Mouse (Mus musculus) kidney, embryonic 16.5 days (tissue): Measurements from ENCODE around the gene Bcar1. TPM values are rescaled to one million over a fixed set of nuclear protein-coding genes. Genes with fewer than 3 reads are reported as not detected.

Experiments used
- ATAC-seq: fragments of 200-750 bp; cut with Nextera tagmentation; 2 replicates; pipeline ENCODE4 v1.8.0; 2017; ENCODE audit warnings: moderate TSS enrichment; ENCODE audit not compliant: low FRiP score, low TSS enrichment
- H3K27ac ChIP-seq: fragments of 300-500 bp; sonication (generic); 2 replicates; pipeline ENCODE4 v1.5.1; 2014; ENCODE audit warnings: low read length
- H3K27me3 ChIP-seq: fragments of 300-500 bp; sonication (generic); 2 replicates; pipeline ENCODE4 v1.6.1; 2014; ENCODE audit warnings: low read length, control low read depth, mixed read lengths; ENCODE audit not compliant: insufficient read depth
- H3K36me3 ChIP-seq: fragments of 300-500 bp; sonication (generic); 2 replicates; pipeline ENCODE4 v1.6.1; 2014; ENCODE audit warnings: low read length, control low read depth, mixed read lengths; ENCODE audit not compliant: insufficient read depth
- H3K4me1 ChIP-seq: fragments of 300-500 bp; sonication (generic); 2 replicates; pipeline ENCODE4 v1.6.1; 2014; ENCODE audit warnings: low read length, control low read depth, mixed read lengths; ENCODE audit not compliant: insufficient read depth
- H3K4me2 ChIP-seq: fragments of 300-500 bp; sonication (generic); replicated peaks from 2 replicates; pipeline ENCODE4 v1.6.1; 2014; ENCODE audit warnings: low read depth, low read length
- H3K4me3 ChIP-seq: fragments of 300-500 bp; sonication (generic); 2 replicates; pipeline ENCODE4 v1.5.1; 2014; ENCODE audit warnings: mild to moderate bottlenecking, low read length
- H3K9ac ChIP-seq: fragments of 300-500 bp; sonication (generic); replicated peaks from 2 replicates; pipeline ENCODE4 v1.6.1; 2014; ENCODE audit warnings: low read length
- H3K9me3 ChIP-seq: fragments of 300-500 bp; sonication (generic); 2 replicates; pipeline ENCODE4 v1.6.1; 2016; ENCODE audit warnings: low read length, control low read depth
- WGBS: fragments of 180-500 bp; shearing (Covaris S2); extraction: QIAGEN DNeasy Blood & Tissue Kit; methylation state at CpG from one replicate; pipeline ENCODE4 v1.1.7; 2014; 5-methylcytosine and 5-hydroxymethylcytosine counted together
- polyA plus RNA-seq: library from polyadenylated mRNA; unstranded; fragments of >200 nt; fragmentation: Nextera tagmentation; extraction: Ambion mirVana; gene quantifications from 2 replicates; pipeline ENCODE4 v1.2.1, GENCODE M21; 2015

Bcar1 gene
- 49.6 and 60.1 TPM in 2 replicates for polyA plus RNA-seq

DNA sequence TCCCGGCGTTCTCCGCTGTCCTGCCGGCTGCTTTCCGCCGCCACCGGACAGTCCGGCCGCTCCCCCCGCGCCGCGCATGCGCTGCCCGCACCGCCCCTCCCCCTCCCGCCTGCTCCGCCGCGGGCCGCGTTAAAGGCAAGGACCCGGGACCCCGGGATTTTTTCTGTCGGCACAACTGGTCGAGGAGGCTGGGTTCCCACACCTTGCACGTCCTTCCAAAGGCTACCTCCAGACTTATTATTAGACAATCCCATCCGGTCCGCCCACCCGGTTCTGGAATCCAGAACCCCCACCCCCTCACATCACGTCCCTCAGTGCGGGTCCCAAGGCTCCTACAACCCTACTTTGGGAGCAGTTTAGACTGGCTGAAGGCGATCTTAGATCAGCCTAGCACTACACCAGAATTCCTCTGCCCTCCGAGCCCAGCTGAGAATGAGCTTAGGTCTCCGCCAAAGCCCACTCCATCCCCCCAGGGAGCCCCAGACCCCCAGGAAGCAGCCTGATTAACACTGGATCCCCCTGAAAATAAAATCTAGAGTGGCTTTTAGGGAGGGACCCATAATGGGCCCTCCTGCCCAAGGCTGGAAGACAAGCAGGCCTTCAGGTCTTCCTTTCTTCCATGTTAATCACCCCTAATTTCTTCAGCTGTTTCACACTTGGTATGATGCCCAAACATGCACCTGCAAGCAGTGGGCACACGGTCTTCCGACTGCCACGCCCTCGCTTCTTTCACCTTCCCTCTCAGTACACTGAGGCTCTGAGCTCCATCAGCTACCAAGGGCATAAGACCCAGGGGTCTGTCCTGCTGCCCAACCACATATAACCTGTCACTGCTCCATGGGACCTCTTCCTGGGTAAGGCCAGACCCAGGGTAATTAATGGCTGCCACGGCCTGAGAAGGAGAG is at the start of gene Bcar1:
Bcar1 (minus strand) TSS at position 18 of the 905 bp plus-strand sequence.
- H3K36me3 ChIP-seq: no peaks in the 10 kb centered on the region
- ATAC-seq: peak; percentile 37
- peak within 1 kb of the TSS; percentile 88 for H3K9ac ChIP-seq
- peak within 1 kb of the TSS; percentile 78 for H3K27ac ChIP-seq
- WGBS: 11% methylated on average over 37 of the region's 40 CpGs
- H3K27me3 ChIP-seq: no peaks in the 10 kb centered on the region
- no peaks in the 10 kb centered on the region for H3K9me3 ChIP-seq
- peak within 1 kb of the TSS; percentile 71 for H3K4me2 ChIP-seq
- peaks cover 70% of the 10 kb centered on the region for H3K4me1 ChIP-seq
- peak within 1 kb of the TSS; percentile 80 for H3K4me3 ChIP-seq

GRCm38 (mm10) chr8:111789639-111790038 is 46.0 kb upstream of the Bcar1 start:
- peaks cover 10% of the 10 kb centered on the region for H3K4me1 ChIP-seq
- no peak for ATAC-seq

GRCm38 (mm10) chr8:111789200-111789599 is 45.6 kb upstream of the Bcar1 start:
- H3K27ac ChIP-seq: no peak overlapping the region
- H3K4me3 ChIP-seq: no peak overlapping the region
- no peaks in the 10 kb centered on the region for H3K9me3 ChIP-seq
- 0 out of 2 replicates have a peak, but pooled peaks cover 1% of the 10 kb centered on the region for H3K36me3 ChIP-seq
- H3K4me1 ChIP-seq: peaks cover 10% of the 10 kb centered on the region
- H3K4me2 ChIP-seq: no peak overlapping the region
- WGBS: 43% methylated on average over 4 of the region's 4 CpGs
- no peak overlapping the region for H3K9ac ChIP-seq
- H3K27me3 ChIP-seq: no peaks in the 10 kb centered on the region
- ATAC-seq: no peak

More at GRCm38 (mm10) chr8:111789639-111790038, 46.0 kb upstream of the Bcar1 start:
- Histone ChIP-seq H3K9ac (no peak overlapping the region), H3K27me3 (no peaks in the 10 kb centered on the region), H3K4me3 (no peak overlapping the region), H3K4me2 (no peak overlapping the region), H3K9me3 (no peaks in the 10 kb centered on the region), H3K27ac (no peak overlapping the region), H3K36me3 (no peaks in the 10 kb centered on the region)

DNA sequence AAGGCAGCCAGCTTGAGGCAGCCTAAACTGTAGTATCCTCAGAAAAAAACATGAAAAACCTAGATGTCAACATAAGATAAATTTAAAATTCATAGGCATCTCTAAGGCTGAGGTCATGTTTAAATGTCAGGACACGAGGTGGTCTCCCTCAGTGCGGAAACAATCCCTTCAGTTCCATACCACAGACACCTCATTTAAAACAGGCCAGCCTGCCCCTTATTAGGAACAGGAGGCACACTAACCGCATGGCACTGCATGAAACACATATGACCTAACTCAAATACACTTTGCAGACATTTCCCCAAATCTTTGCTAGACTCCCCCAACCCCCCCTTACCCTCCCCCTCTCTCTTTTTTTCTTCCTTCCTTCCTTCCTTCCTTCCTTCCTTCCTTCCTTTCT is 44.9 kb upstream of the Bcar1 start:
- Histone ChIP-seq H3K36me3 (0 out of 2 replicates have a peak, but pooled peaks cover 2% of the 10 kb centered on the region), H3K27ac (no peak overlapping the region), H3K4me3 (no peak overlapping the region), H3K4me2 (no peak overlapping the region), H3K9me3 (no peaks in the 10 kb centered on the region), H3K9ac (no peak overlapping the region), H3K27me3 (no peaks in the 10 kb centered on the region), H3K4me1 (peaks cover 10% of the 10 kb centered on the region)
- 68% methylated on average over 3 of the region's 3 CpGs for WGBS
- ATAC-seq: no peak

DNA sequence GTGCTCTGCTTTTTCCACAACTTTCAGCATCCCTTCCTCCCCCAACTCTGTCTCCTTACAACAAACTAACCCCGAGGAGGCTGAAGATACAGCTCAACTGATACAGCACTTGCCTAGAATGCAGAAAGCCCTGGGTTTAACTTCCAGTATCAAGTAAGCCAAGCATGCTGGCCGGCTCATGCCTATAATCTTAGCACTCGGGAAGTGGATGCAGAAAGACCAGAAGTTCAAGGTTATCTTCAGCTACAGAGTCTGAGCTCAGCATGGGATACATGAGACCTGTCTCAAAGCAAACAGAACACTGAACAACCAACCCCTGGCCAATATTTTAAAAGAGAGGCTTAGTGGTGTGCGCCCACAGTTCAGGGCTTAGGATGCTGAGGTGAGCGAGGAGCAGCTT is 44.5 kb upstream of the Bcar1 start:
- Histone ChIP-seq H3K9ac (no peak overlapping the region), H3K36me3 (0 out of 2 replicates have a peak, but pooled peaks cover 2% of the 10 kb centered on the region), H3K4me1 (peaks cover 10% of the 10 kb centered on the region), H3K9me3 (no peaks in the 10 kb centered on the region), H3K27ac (no peak overlapping the region), H3K4me2 (no peak overlapping the region), H3K4me3 (no peak overlapping the region), H3K27me3 (no peaks in the 10 kb centered on the region)
- ATAC-seq: no peak
- WGBS: 70% methylated on average over 5 of the region's 5 CpGs

DNA sequence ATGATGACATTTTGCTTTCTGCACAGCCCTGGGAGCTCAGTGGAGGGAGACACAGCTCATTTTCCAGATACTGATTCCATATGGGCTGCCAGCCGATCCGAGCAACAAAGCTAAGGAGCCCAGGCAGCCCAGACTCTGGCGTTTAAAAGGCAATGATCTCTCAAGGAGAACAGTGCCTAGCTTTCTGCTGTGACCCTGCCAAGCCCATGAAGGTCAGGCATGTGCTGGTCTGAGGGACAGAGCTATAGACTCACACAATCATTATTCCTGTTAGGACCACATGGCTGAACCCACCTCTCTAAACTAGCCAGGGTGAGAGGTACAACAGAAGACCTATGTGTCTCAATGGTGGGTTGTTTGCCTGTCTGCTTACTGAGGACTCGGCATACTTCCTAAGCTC is 44.1 kb upstream of the Bcar1 start:
- no peak overlapping the region for H3K4me3 ChIP-seq
- peak; percentile 21; the same call in 1 of the 2 replicates for ATAC-seq
- H3K9me3 ChIP-seq: no peaks in the 10 kb centered on the region
- H3K4me2 ChIP-seq: no peak overlapping the region
- WGBS: 34% methylated on average over 4 of the region's 4 CpGs
- H3K9ac ChIP-seq: no peak overlapping the region
- H3K36me3 ChIP-seq: 0 out of 2 replicates have a peak, but pooled peaks cover 2% of the 10 kb centered on the region
- H3K27ac ChIP-seq: no peak overlapping the region
- H3K4me1 ChIP-seq: peaks cover 10% of the 10 kb centered on the region
- H3K27me3 ChIP-seq: no peaks in the 10 kb centered on the region

DNA sequence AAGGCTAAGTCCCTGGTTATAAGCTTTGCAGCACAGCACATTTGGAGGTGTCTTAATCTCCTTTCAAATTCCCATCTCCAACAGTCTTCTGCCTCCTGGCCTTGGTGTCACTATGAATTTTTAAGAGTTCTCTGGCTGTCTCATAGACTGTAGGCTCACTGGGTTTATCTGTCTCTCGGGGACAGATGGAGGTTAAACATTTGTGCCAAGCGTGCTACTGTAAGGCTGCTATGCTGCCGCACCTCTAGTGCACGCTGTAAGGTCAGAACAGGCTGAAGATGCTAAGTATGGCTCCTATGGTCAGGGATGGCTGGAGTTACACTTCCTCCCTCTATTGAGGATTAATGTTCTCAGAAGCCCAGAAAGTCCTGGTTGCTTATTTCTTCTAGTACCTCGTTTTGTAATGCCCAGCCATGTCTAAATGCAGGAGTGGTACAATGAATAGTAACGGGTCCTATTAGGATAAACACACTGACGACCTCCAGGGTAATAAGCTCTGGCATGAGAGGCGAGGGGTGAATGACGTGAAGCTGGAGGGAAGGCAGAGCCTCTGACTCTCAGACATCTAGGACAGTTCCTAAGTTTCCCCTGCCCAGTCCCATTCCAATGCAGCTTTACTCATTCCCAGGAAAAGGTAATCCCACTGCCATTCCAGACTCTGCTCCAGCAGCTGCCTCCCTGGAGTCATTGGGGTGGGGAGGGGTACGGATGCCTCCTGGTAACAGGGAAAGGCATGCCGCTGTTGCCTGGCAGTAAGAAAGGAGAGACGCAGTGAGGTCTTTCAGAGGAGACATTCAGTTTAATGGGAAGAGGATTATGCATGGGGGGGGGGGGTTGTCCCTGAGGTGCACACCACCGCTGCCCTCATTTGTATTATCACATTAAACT is 43.3 kb upstream of the Bcar1 start:
- H3K9me3 ChIP-seq: no peaks in the 10 kb centered on the region
- no peak overlapping the region for H3K27ac ChIP-seq
- WGBS: 64% methylated on average over 13 of the region's 13 CpGs
- H3K4me3 ChIP-seq: no peak overlapping the region
- no peaks in the 10 kb centered on the region for H3K27me3 ChIP-seq
- H3K4me1 ChIP-seq: peaks cover 10% of the 10 kb centered on the region
- ATAC-seq: no peak
- H3K4me2 ChIP-seq: no peak overlapping the region
- H3K9ac ChIP-seq: no peak overlapping the region
- 0 out of 2 replicates have a peak, but pooled peaks cover 2% of the 10 kb centered on the region for H3K36me3 ChIP-seq

DNA sequence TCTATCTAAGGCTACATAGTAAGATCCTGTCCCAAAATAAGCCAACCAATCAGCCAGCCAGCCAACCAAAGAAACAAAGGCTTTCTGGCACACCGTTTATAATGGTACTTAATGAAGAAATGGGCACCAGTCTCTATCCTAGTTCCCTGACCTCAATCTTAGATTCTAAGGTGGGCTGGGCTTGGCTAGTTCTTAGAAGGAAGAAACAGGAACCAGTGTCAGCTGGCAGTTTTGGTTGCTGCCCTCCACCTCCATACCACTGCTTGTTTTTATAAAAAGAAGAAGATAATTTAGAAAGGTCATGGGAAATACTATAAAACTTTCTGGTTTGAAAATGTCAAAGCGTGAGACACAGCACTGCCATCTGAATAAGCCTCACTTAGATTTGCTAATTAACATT is 42.5 kb upstream of the Bcar1 start:
- H3K9ac ChIP-seq: no peak overlapping the region
- 0 out of 2 replicates have a peak, but pooled peaks cover 2% of the 10 kb centered on the region for H3K36me3 ChIP-seq
- ATAC-seq: no peak
- H3K9me3 ChIP-seq: no peaks in the 10 kb centered on the region
- no peak overlapping the region for H3K27ac ChIP-seq
- no peak overlapping the region for H3K4me2 ChIP-seq
- no peak overlapping the region for H3K4me3 ChIP-seq
- peaks cover 10% of the 10 kb centered on the region for H3K4me1 ChIP-seq
- no peaks in the 10 kb centered on the region for H3K27me3 ChIP-seq
- WGBS: 89% methylated on average over 2 of the region's 2 CpGs

GRCm38 (mm10) chr8:111782671-111783394 is 39.2 kb upstream of the Bcar1 start:
- ATAC-seq: no peak
- Histone ChIP-seq H3K4me1 (peaks cover 8% of the 10 kb centered on the region; the same call in 1 of the 2 replicates), H3K27ac (no peak overlapping the region), H3K4me3 (no peak overlapping the region), H3K9ac (no peak overlapping the region), H3K9me3 (no peaks in the 10 kb centered on the region), H3K4me2 (no peak overlapping the region), H3K36me3 (peaks cover 13% of the 10 kb centered on the region), H3K27me3 (no peaks in the 10 kb centered on the region)
- WGBS: 77% methylated on average over 9 of the region's 9 CpGs
